Mouse (Mus musculus): ENCODE data around the gene Psmd3.

Gene Psmd3

GRCm38 (mm10) chr11:98743655-98744345 lies 61.4 kb downstream of the Psmd3 start:
- DNase-seq (ENCODE audit: low spot score in 2 of 2) = no peak

- DNase-seq (ENCODE audit: low spot score in 2 of 2) = no peak
Measured at GRCm38 (mm10) chr11:98744456-98745019, 62.2 kb downstream of the Psmd3 start.
